9 mouse cellular contexts compared by ENCODE assay signal in the genomic region with DNA sequence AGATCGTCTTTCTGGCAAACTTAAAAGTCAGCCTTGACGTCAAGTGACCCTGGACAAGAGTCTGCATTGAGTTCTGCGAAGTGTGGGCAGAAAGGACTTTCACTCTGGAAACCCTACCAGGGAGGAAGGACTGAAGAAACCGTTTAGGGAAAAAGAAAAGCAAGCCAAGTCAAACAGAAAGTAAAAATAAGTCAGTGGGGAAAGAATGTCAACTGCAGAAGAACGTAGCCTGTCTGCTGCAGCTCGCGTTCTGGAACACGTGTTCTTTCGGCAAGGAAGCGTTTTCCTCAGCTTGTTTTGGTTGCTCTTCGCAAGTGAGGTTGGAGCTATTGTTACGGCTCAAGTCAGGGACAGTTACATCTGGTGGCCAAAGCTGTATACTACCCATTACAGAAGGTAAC.
DNase-seq lines count a peak whose midpoint lies in the region; ATAC-seq and TF ChIP-seq lines count a peak whose summit lies in the region.
"Had no signal": no experiment of that assay in that cellular context is flagged by ENCODE, and none has a peak within 500 bp of the region (broad histone marks: within the 10 kb centered on the region; RNA-seq: fewer than 3 reads in every experiment).

No protein-coding gene starts in this region.

- no peak overlapping the region for H3K4me3 ChIP-seq in midbrain, embryonic 11.5 days (ENCODE audit: low read depth, low read length)
- no peak overlapping the region for H3K4me3 ChIP-seq in midbrain, postnatal 0 days (ENCODE audit: low read depth, low read length)
- peak overlapping the region; percentile 21 for H3K4me3 ChIP-seq in heart, embryonic 15.5 days
- no peak overlapping the region for H3K4me3 ChIP-seq in hindbrain, embryonic 10.5 days
- H3K4me3 ChIP-seq: liver, embryonic 15.5 days had no signal

- no peak overlapping the region for H3K27ac ChIP-seq in midbrain, embryonic 11.5 days (ENCODE audit: low read depth, low read length)
- H3K27ac ChIP-seq in midbrain, postnatal 0 days (ENCODE audit: low read depth, low read length): no peak overlapping the region
- peak overlapping the region; percentile 68 for H3K27ac ChIP-seq in heart, embryonic 15.5 days
- H3K27ac ChIP-seq in hindbrain, embryonic 10.5 days: no peak overlapping the region
- H3K27ac ChIP-seq: liver, embryonic 15.5 days had no signal

- WGBS in midbrain, embryonic 11.5 days: 84% methylated on average over 12 of the region's 12 CpGs
- WGBS in midbrain, postnatal 0 days: 84% methylated on average over 12 of the region's 12 CpGs
- 38% methylated on average over 12 of the region's 12 CpGs for WGBS in heart, embryonic 15.5 days
- WGBS in hindbrain, embryonic 10.5 days: 82% methylated on average over 12 of the region's 12 CpGs

- no peak for TF ChIP-seq CTCF in midbrain, postnatal 0 days (IDR thresholded peaks at IDR 0.05)

- no peak for ATAC-seq in midbrain, embryonic 11.5 days (ENCODE audit: low FRiP score)
- no peak for ATAC-seq in midbrain, postnatal 0 days (ENCODE audit: low FRiP score)
- ATAC-seq in heart, embryonic 15.5 days (replicated peaks; ENCODE audit: insufficient number of reproducible peaks, insufficient read depth, low FRiP score, low read depth): peak; percentile 50; the same call in 1 of the 2 replicates

- H3K9ac ChIP-seq in midbrain, embryonic 11.5 days (ENCODE audit: low read length): no peak overlapping the region
- no peak overlapping the region for H3K9ac ChIP-seq in midbrain, postnatal 0 days (replicated peaks; ENCODE audit: low read length, poor library complexity, severe bottlenecking)
- H3K9ac ChIP-seq in heart, embryonic 15.5 days: no peak overlapping the region
- H3K9ac ChIP-seq: liver, embryonic 15.5 days had no signal

- no peaks in the 10 kb centered on the region for H3K27me3 ChIP-seq in midbrain, embryonic 11.5 days (ENCODE audit: control insufficient read depth, insufficient read depth, low read length)
- no peaks in the 10 kb centered on the region for H3K27me3 ChIP-seq in midbrain, postnatal 0 days (ENCODE audit: insufficient read depth, low read length)
- H3K27me3 ChIP-seq in heart, embryonic 15.5 days: no peaks in the 10 kb centered on the region
- H3K27me3 ChIP-seq in hindbrain, embryonic 10.5 days (ENCODE audit: insufficient read depth, poor library complexity, severe bottlenecking): no peaks in the 10 kb centered on the region
- H3K27me3 ChIP-seq: liver, embryonic 15.5 days had no signal

- DNase-seq in midbrain, embryonic 11.5 days (ENCODE audit: low spot score, missing footprints): peak; percentile 51
- no peak for DNase-seq in midbrain, postnatal 0 days (ENCODE audit: low spot score)
- DNase-seq in adrenal gland, postnatal 36 days: peak; percentile 26 to 39
- DNase-seq in kidney, postnatal 4 days: peak; percentile 26 to 45
- peak; percentile 18 for DNase-seq in ovary, postnatal 36 days (ENCODE audit: low spot score)
- DNase-seq in Muller cell, postnatal 12 days (ENCODE audit: inconsistent ontology term): no peak
- no peak for DNase-seq in hindbrain, embryonic 10.5 days (ENCODE audit: low spot score)

- no peaks in the 10 kb centered on the region for H3K36me3 ChIP-seq in midbrain, embryonic 11.5 days (ENCODE audit: control insufficient read depth, insufficient read depth, low read length)
- H3K36me3 ChIP-seq in midbrain, postnatal 0 days (ENCODE audit: insufficient read depth, low read length): no peaks in the 10 kb centered on the region
- H3K36me3 ChIP-seq in heart, embryonic 15.5 days: no peaks in the 10 kb centered on the region
- no peaks in the 10 kb centered on the region for H3K36me3 ChIP-seq in hindbrain, embryonic 10.5 days
- H3K36me3 ChIP-seq: liver, embryonic 15.5 days had no signal

- H3K4me1 ChIP-seq in midbrain, embryonic 11.5 days (ENCODE audit: control insufficient read depth, insufficient read depth, low read length): no peaks in the 10 kb centered on the region
- no peaks in the 10 kb centered on the region for H3K4me1 ChIP-seq in midbrain, postnatal 0 days (ENCODE audit: insufficient read depth, low read length)
- peaks cover 7% of the 10 kb centered on the region; the same call in 1 of the 2 replicates for H3K4me1 ChIP-seq in heart, embryonic 15.5 days (replicated peaks)
- H3K4me1 ChIP-seq in hindbrain, embryonic 10.5 days (replicated peaks): no peaks in the 10 kb centered on the region
- H3K4me1 ChIP-seq: liver, embryonic 15.5 days had no signal

- no peak overlapping the region for H3K4me2 ChIP-seq in midbrain, embryonic 11.5 days
- no peak overlapping the region for H3K4me2 ChIP-seq in midbrain, postnatal 0 days (ENCODE audit: low read depth, low read length, poor library complexity, severe bottlenecking)
- H3K4me2 ChIP-seq in heart, embryonic 15.5 days: peak overlapping the region; percentile 50
- H3K4me2 ChIP-seq: liver, embryonic 15.5 days had no signal

- no peaks in the 10 kb centered on the region for H3K9me3 ChIP-seq in midbrain, embryonic 11.5 days (ENCODE audit: control insufficient read depth, low read length)
- H3K9me3 ChIP-seq in midbrain, postnatal 0 days (ENCODE audit: low read length): no peaks in the 10 kb centered on the region
- no peaks in the 10 kb centered on the region for H3K9me3 ChIP-seq in heart, embryonic 15.5 days (replicated peaks)
- no peaks in the 10 kb centered on the region for H3K9me3 ChIP-seq in hindbrain, embryonic 10.5 days
- H3K9me3 ChIP-seq: liver, embryonic 15.5 days had no signal

Comparison
In these comparisons a context has a peak if more than half of its experiments do, and no peak if none do; other contexts are left out.
1. DNase-seq: peak in midbrain, embryonic 11.5 days (single experiment), adrenal gland, postnatal 36 days (2 of 2), kidney, postnatal 4 days (2 of 2) and ovary, postnatal 36 days (single experiment); none in midbrain, postnatal 0 days (single experiment), Muller cell, postnatal 12 days (single experiment) and hindbrain, embryonic 10.5 days (single experiment).